In the genomic region with DNA sequence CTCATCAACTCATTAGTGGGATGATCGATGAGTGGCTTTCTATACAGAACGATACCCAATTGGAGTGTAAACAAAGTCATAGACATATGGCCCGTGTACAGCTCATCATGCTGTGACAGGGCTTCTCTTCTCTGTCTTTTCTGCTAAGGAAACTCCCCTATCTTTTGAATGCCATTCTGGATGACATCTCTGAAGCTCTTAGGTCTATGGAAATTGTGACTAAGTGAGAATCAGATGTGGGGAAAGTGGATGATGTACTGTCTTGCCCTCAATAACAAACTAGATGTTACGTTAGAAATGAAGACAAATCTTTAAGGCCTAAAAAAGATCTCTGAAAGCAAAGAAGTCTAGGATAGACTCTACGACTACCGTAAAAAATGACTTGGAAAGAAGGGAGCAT, we compare ENCODE assay signal across 18 mouse cellular contexts.
DNase-seq lines count a peak whose midpoint lies in the region; ATAC-seq and TF ChIP-seq lines count a peak whose summit lies in the region.
"Had no signal": no experiment of that assay in that cellular context is flagged by ENCODE, and none has a peak within 500 bp of the region (broad histone marks: within the 10 kb centered on the region; RNA-seq: fewer than 3 reads in every experiment).

No protein-coding gene starts in this region.

- H3K27ac ChIP-seq in CH12.LX (ENCODE audit: insufficient read depth, low read depth): no peak overlapping the region

- TF ChIP-seq CTCF in CH12.LX (conservative IDR thresholded peaks at IDR 0.05 in 1 of 2, IDR thresholded peaks at IDR 0.05 in 1 of 2; ENCODE audit: low read depth in 2 of 2, low read length in 2 of 2): no peak

- H3K79me2 ChIP-seq in CH12.LX (replicated peaks; ENCODE audit: control insufficient read depth, extremely low read depth, insufficient read depth, poor library complexity, severe bottlenecking): no peaks in the 10 kb centered on the region

- H3K9me3 ChIP-seq in CH12.LX (replicated peaks; ENCODE audit: low read length): no peaks in the 10 kb centered on the region
- H3K9me3 ChIP-seq: G1E had no signal

- H3K27me3 ChIP-seq in CH12.LX (replicated peaks): no peaks in the 10 kb centered on the region
- H3K27me3 ChIP-seq: Patski had no signal

- no peak overlapping the region for H3K9ac ChIP-seq in CH12.LX (ENCODE audit: insufficient read depth, low read depth)

- peak; percentile 44 for DNase-seq in CH12.LX (ENCODE audit: extremely low read depth)
- DNase-seq: adrenal gland, adult 2 months; adrenal gland, adult 8-10 months; adrenal gland, postnatal 10 days; adrenal gland, postnatal 14 days; adrenal gland, postnatal 25 days; adrenal gland, postnatal 36 days; B cell, adult 2 months; cerebellum, adult 11 months; cerebellum, adult 11-12 months; cerebellum, adult 18-20 months; cerebellum, adult 2 months; cerebellum, adult 8-10 months had no signal

- TF ChIP-seq POLR2A in CH12.LX (IDR thresholded peaks at IDR 0.05; ENCODE audit: low read depth, low read length): no peak

- H3K4me3 ChIP-seq in CH12.LX (replicated peaks in 1 of 3; ENCODE audit: low read depth in 2 of 3, low read length in 2 of 3, poor library complexity in 1 of 3): no peak overlapping the region

- dilution Hi-C loops in CH12.LX (cut with MboI; ENCODE audit: extremely low pct_ligation_motif_present, extremely low pct_unique_long_range_greater_than_20kb, low sequenced_read_pairs): no loop called here

- no peak for ATAC-seq in megakaryocyte, adult 5-6 weeks (ENCODE audit: poor library complexity, severe bottlenecking)
- ATAC-seq: activated CD4-positive, CD25-positive, alpha-beta regulatory T cell, adult 4 months; CD4-positive, CD25-positive, alpha-beta regulatory T cell, adult 4 months; Patski had no signal

- H3K4me1 ChIP-seq in CH12.LX (ENCODE audit: control insufficient read depth in 1 of 2, insufficient read depth in 2 of 2): peaks cover 11 to 33% of the 10 kb centered on the region in 2 experiments

- in situ Hi-C loops in CH12.LX (cut with MboI; ENCODE audit: low pct_ligation_motif_present, low pct_unique_long_range_greater_than_20kb, low sequenced_read_pairs): no loop called here

- no peak for TF ChIP-seq RAD21 in CH12.LX (IDR thresholded peaks at IDR 0.05; ENCODE audit: low read depth, low read length)

- peak; percentile 77 for TF ChIP-seq EP300 in CH12.LX (IDR thresholded peaks at IDR 0.05; ENCODE audit: low read length)

- no peaks in the 10 kb centered on the region for H3K36me3 ChIP-seq in CH12.LX (replicated peaks in 1 of 2; ENCODE audit: control insufficient read depth in 1 of 2, insufficient read depth in 1 of 2, low read length in 1 of 2)
- H3K36me3 ChIP-seq: G1E had no signal

- H3K4me2 ChIP-seq in CH12.LX (ENCODE audit: insufficient read depth, low read depth, poor library complexity, severe bottlenecking): no peak overlapping the region

TF ChIP-seq in CH12.LX, 34 proteins besides CTCF, POLR2A, EP300 and RAD21:
- TF ChIP-seq MAX (IDR thresholded peaks at IDR 0.05; ENCODE audit: low read length) (no peak), JUND (conservative IDR thresholded peaks at IDR 0.05; ENCODE audit: low read depth, low read length) (peak; percentile 88), ETS1 (conservative IDR thresholded peaks at IDR 0.05; ENCODE audit: low read depth, low read length) (peak; percentile 81), IRF4 (IDR thresholded peaks at IDR 0.05; ENCODE audit: low read depth, low read length) (peak; percentile 38; the same call in 1 of the 2 replicates), JUN (IDR thresholded peaks at IDR 0.05; ENCODE audit: insufficient read depth, low read depth, low read length) (peak; percentile 83), POLR2AphosphoS2 (IDR thresholded peaks at IDR 0.05; ENCODE audit: low read depth, low read length) (no peak)
